Mouse (Mus musculus): ENCODE data around the gene Bcl9l. TPM values are rescaled to one million over a fixed set of nuclear protein-coding genes. Genes with fewer than 3 reads are reported as not detected.

Bcl9l gene
- polyA plus RNA-seq, 1 experiment from 2014 or later = 9.7 TPM

DNA sequence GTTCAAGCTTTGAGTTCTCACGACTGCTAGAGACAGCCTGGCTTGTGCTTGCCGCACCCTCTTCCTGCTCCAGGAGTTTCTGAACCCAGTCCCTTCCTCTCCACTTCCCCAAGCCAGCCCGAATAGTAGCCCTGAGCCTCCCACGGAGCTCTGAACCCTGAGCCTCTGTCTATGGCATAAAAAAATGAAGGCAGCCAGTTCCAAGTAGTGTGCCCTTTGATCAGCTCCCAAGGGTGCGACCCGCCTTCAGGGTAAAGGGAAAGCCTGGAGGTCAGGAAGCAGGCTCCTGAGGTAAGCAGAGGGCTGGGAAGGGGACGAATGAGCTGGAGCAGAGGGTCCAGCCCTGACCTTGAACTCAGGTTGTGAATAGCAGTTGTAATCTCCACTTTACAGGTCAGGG lies 14.4 kb upstream of the Bcl9l start:
- no peak for ATAC-seq
- Histone ChIP-seq H3K4me1 (ENCODE audit: control insufficient read depth, insufficient read depth, low read depth, low read length) (peaks cover 7% of the 10 kb centered on the region), H3K4me3 (ENCODE audit: low read length) (no peak overlapping the region), H3K9ac (ENCODE audit: low read depth, low read length) (no peak overlapping the region), H3K27ac (ENCODE audit: low read depth, low read length) (peak overlapping the region; percentile 4; the same call in 1 of the 2 replicates), H3K4me2 (ENCODE audit: low read length) (no peak overlapping the region), H3K36me3 (ENCODE audit: control insufficient read depth, insufficient read depth, low read length) (no peaks in the 10 kb centered on the region), H3K9me3 (ENCODE audit: control insufficient read depth, low read length) (no peaks in the 10 kb centered on the region), H3K27me3 (replicated peaks; ENCODE audit: control insufficient read depth, insufficient read depth, low read length) (no peaks in the 10 kb centered on the region)
- WGBS = 64% methylated on average over 7 of the region's 7 CpGs

DNA sequence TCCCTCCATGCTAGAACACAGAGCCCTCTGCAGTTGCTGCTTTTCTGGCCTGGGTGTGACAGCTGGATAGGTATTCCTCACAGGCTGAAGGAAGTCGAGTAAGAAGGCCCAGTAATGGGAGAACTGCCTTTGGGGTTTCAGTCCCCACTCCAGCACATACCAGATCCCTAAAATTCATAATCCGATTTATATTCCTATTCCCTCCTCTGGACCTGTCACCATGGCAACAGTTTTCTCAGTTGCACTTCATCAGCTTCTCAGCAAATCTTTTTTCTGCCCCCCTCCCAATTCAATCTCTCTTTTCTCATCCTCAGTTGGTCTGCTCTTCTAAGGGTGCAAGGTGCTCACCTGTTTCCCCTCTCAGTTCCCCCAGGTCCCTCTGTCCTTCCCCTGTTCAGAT lies 13.8 kb upstream of the Bcl9l start:
- Histone ChIP-seq H3K36me3 (ENCODE audit: control insufficient read depth, insufficient read depth, low read length) (no peaks in the 10 kb centered on the region), H3K4me3 (ENCODE audit: low read length) (no peak overlapping the region), H3K27ac (ENCODE audit: low read depth, low read length) (peak overlapping the region; percentile 4; the same call in 1 of the 2 replicates), H3K27me3 (replicated peaks; ENCODE audit: control insufficient read depth, insufficient read depth, low read length) (no peaks in the 10 kb centered on the region), H3K4me1 (ENCODE audit: control insufficient read depth, insufficient read depth, low read depth, low read length) (peaks cover 7% of the 10 kb centered on the region), H3K9me3 (ENCODE audit: control insufficient read depth, low read length) (no peaks in the 10 kb centered on the region), H3K4me2 (ENCODE audit: low read length) (no peak overlapping the region), H3K9ac (ENCODE audit: low read depth, low read length) (0 out of 2 replicates have a peak overlapping the region, but pooled peaks have one; percentile 14)
- 39% methylated on average over 2 of the region's 2 CpGs for WGBS
- peak; percentile 63; the same call in 1 of the 2 replicates for ATAC-seq

DNA sequence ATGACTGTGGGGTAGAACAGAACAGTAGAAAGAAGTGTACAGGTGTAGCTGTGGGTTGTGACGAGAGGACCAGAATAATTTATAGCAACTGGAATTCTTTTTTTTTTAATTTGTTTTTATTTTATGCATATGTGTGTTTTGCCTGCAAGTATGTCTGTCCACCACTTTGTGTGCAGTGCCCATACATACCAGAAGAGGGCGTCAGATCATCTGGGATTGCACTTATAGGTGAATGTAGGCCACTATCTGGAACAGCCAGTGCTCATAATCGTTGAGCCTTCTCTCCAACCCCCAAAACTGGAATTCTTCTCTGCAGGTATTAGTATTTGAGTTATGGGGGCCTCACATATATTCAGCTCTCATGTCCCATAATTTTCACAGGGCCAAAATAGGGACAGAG lies 9.4 kb upstream of the Bcl9l start:
- no peak overlapping the region for H3K9ac ChIP-seq (ENCODE audit: low read depth, low read length)
- no peak overlapping the region for H3K4me3 ChIP-seq (ENCODE audit: low read length)
- WGBS = 60% methylated on average over 3 of the region's 3 CpGs
- no peaks in the 10 kb centered on the region for H3K36me3 ChIP-seq (ENCODE audit: control insufficient read depth, insufficient read depth, low read length)
- no peak overlapping the region for H3K4me2 ChIP-seq (ENCODE audit: low read length)
- ATAC-seq = no peak
- H3K4me1 ChIP-seq (ENCODE audit: control insufficient read depth, insufficient read depth, low read depth, low read length) = peaks cover 17% of the 10 kb centered on the region
- no peaks in the 10 kb centered on the region for H3K9me3 ChIP-seq (ENCODE audit: control insufficient read depth, low read length)
- H3K27me3 ChIP-seq (replicated peaks; ENCODE audit: control insufficient read depth, insufficient read depth, low read length) = no peaks in the 10 kb centered on the region
- no peak overlapping the region for H3K27ac ChIP-seq (ENCODE audit: low read depth, low read length)

DNA sequence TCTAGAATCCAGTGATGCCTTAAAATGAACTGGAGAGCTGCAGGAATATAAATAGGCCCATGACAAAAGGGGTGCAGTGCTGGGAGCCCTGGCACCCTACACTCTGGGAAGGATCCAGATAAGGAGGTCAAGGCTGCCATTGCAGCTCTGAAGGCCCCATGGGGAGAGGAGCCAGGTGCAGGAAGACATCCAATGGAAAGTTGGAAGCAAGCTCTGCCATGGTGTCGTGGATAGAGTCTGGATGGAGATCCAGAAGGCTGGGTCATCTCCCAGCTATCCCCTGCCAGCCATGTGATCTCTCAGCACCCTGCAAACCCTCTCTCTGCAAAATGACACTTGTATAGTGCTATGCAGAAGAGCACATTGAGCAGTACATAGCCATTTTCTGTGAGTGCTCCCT lies 8.3 kb upstream of the Bcl9l start:
- no peak overlapping the region for H3K4me2 ChIP-seq (ENCODE audit: low read length)
- no peaks in the 10 kb centered on the region for H3K36me3 ChIP-seq (ENCODE audit: control insufficient read depth, insufficient read depth, low read length)
- no peak overlapping the region for H3K27ac ChIP-seq (ENCODE audit: low read depth, low read length)
- WGBS = 43% methylated on average over 1 of the region's 1 CpGs
- no peaks in the 10 kb centered on the region for H3K9me3 ChIP-seq (ENCODE audit: control insufficient read depth, low read length)
- H3K27me3 ChIP-seq (replicated peaks; ENCODE audit: control insufficient read depth, insufficient read depth, low read length) = no peaks in the 10 kb centered on the region
- H3K4me1 ChIP-seq (ENCODE audit: control insufficient read depth, insufficient read depth, low read depth, low read length) = peaks cover 10% of the 10 kb centered on the region
- H3K9ac ChIP-seq (ENCODE audit: low read depth, low read length) = no peak overlapping the region
- no peak overlapping the region for H3K4me3 ChIP-seq (ENCODE audit: low read length)
- ATAC-seq = no peak

DNA sequence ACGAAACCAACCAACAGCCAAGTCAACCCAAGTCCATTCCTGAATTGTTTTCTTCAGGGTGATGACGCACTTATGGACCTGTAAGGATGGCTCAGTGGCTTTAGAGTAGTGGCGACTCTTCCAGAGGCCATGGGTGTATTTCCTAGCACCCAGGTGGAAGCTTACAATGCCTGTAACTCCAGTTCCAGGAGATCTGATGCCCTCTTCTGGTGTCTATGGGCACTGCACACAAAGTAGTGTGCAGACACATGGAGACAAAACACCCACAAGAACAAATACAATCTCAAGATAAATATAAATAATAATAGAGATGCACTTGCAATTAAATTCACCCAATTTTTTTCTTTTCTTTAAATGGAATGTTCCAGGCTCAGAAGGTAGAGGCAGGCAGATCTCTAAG lies 6.7 kb upstream of the Bcl9l start:
- Histone ChIP-seq H3K27ac (ENCODE audit: low read depth, low read length) (no peak overlapping the region), H3K9ac (ENCODE audit: low read depth, low read length) (no peak overlapping the region), H3K4me3 (ENCODE audit: low read length) (no peak overlapping the region), H3K36me3 (ENCODE audit: control insufficient read depth, insufficient read depth, low read length) (no peaks in the 10 kb centered on the region), H3K4me1 (ENCODE audit: control insufficient read depth, insufficient read depth, low read depth, low read length) (peaks cover 17% of the 10 kb centered on the region), H3K9me3 (ENCODE audit: control insufficient read depth, low read length) (no peaks in the 10 kb centered on the region), H3K27me3 (replicated peaks; ENCODE audit: control insufficient read depth, insufficient read depth, low read length) (no peaks in the 10 kb centered on the region), H3K4me2 (ENCODE audit: low read length) (no peak overlapping the region)
- no peak for ATAC-seq
- 98% methylated on average over 3 of the region's 3 CpGs for WGBS

DNA sequence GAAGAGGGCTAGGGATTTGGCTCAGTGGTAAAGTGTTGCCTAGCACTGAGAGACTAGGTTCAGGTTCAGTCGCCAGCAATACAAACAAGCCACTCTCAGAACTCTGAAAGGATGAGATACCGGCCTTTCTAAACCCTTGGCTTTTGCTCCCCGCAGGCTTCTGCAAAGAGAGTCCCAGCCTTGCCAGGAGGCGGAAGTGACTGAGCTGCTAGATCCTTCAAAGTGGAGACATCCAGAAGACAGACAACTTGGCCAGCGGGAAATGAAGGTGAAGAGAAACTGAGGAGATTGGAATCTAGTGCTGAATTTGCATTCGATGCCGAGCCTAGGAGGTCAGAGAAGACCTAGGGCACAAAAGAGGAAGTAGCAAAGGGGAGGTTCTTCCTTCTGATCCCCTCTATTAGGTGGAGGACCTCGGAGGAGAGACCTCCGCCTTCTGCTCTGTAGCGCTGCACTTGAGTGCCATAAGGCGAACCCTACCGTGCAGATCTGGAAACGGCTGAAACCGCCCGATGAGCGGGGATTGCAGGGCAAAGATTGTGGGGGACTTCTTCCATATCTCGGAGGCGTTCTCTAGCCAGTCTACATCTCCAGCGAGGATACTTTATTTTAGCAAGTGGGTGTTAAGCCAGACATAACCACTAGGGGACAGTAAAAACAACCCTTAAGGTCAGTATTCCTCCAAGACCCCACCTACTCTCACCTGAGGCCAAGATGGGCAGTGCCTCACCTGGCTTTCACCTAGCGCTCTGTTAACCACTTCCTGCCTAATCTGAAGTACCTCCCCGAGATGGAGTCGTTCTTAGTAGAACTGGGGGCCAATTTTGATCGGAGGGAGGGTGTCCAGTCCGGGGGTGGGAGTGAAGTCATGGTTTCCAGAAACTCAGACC lies 5.0 kb upstream of the Bcl9l start:
- ATAC-seq = no peak
- H3K27me3 ChIP-seq (replicated peaks; ENCODE audit: control insufficient read depth, insufficient read depth, low read length) = no peaks in the 10 kb centered on the region

DNA sequence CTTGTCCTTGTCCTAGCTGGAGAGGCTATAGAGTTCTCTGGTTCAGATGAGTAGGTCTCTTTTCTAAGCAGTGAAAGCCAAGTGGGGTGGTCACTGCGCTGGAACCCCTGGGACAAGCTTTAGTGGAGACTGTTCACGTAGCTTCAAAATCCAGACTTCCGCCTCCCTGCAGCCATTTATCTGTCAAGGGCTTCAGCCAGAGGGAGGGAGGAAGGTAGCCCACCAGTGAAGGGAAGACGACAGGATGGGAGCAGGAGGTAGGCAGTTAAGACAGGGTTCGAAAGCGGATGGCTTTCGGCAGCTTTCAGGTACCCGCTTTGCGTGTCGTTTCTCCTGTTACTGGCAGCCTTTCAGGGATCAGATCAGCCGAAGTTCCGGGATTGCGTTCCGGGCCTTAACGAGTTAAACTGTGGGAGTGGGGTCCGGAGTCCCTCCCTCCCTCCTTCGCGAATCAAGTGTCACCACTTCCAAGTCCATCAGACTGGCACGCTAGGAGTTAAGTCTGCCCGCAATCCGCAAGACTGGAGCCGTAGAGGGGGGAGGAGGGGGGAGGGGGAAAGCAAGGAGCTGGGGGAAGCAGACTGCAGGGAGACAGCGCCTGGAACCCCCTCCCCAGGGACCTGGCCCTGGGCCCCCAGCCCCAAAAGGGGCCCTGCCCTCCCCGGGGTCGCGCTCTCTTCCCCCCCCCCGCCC lies 4.2 kb upstream of the Bcl9l start:
- ATAC-seq = peak; percentile 64
- Histone ChIP-seq H3K9me3 (ENCODE audit: control insufficient read depth, low read length) (no peaks in the 10 kb centered on the region), H3K27ac (ENCODE audit: low read depth, low read length) (peak overlapping the region; percentile 98), H3K9ac (ENCODE audit: low read depth, low read length) (peak overlapping the region; percentile 90), H3K27me3 (replicated peaks; ENCODE audit: control insufficient read depth, insufficient read depth, low read length) (no peaks in the 10 kb centered on the region), H3K4me3 (ENCODE audit: low read length) (peak overlapping the region; percentile 65), H3K4me1 (ENCODE audit: control insufficient read depth, insufficient read depth, low read depth, low read length) (peaks cover 17% of the 10 kb centered on the region), H3K4me2 (ENCODE audit: low read length) (peak overlapping the region; percentile 96), H3K36me3 (ENCODE audit: control insufficient read depth, insufficient read depth, low read length) (no peaks in the 10 kb centered on the region)
- WGBS = 0% methylated on average over 22 of the region's 27 CpGs

More for the DNA sequence above, 5.0 kb upstream of the Bcl9l start:
- H3K4me1 ChIP-seq (ENCODE audit: control insufficient read depth, insufficient read depth, low read depth, low read length) = peaks cover 17% of the 10 kb centered on the region
- 5% methylated on average over 24 of the region's 24 CpGs for WGBS
- peak overlapping the region; percentile 96 for H3K4me2 ChIP-seq (ENCODE audit: low read length)
- H3K9me3 ChIP-seq (ENCODE audit: control insufficient read depth, low read length) = no peaks in the 10 kb centered on the region
- peak overlapping the region; percentile 65 for H3K4me3 ChIP-seq (ENCODE audit: low read length)
- H3K36me3 ChIP-seq (ENCODE audit: control insufficient read depth, insufficient read depth, low read length) = no peaks in the 10 kb centered on the region
- peak overlapping the region; percentile 98 for H3K27ac ChIP-seq (ENCODE audit: low read depth, low read length)
- peak overlapping the region; percentile 90 for H3K9ac ChIP-seq (ENCODE audit: low read depth, low read length)

DNA sequence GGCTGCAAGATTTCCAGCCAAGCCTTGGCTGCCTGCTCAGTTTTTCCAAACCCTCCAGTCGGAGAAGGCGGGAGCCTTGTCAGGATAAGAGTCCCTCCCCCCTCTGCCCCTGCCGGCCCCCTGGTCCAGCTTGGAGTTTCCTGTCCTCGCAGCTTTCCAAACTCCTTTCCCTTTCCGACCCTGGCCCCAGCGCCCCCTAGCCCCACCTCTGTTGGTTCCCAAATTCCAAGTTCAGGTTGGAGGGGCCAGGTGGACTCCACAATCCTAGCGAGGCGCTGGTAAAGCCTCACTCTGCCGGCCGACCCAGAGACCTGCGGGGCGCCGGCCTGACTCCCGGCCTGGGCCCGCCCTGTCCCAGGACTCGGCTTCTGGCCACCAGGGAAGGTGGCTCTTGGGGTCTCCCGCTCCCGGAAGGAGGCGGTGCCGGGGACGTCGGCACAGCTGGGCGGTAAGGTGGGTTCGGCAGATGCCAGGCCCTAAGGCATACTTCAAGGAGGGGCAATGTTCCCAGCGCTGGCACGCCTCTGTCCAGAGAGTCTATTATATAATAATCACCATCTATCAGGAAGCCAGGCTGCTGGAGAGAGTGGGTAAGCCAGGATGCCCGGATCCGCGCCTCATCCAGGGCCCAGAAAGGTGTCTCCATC lies 3.5 kb upstream of the Bcl9l start:
- WGBS = under 1% methylated on average over 29 of the region's 29 CpGs
- Histone ChIP-seq H3K27ac (ENCODE audit: low read depth, low read length) (peak overlapping the region; percentile 98), H3K36me3 (ENCODE audit: control insufficient read depth, insufficient read depth, low read length) (no peaks in the 10 kb centered on the region), H3K9ac (ENCODE audit: low read depth, low read length) (peak overlapping the region; percentile 90), H3K4me3 (ENCODE audit: low read length) (peak overlapping the region; percentile 65), H3K9me3 (ENCODE audit: control insufficient read depth, low read length) (no peaks in the 10 kb centered on the region), H3K4me2 (ENCODE audit: low read length) (peak overlapping the region; percentile 96), H3K27me3 (replicated peaks; ENCODE audit: control insufficient read depth, insufficient read depth, low read length) (no peaks in the 10 kb centered on the region), H3K4me1 (ENCODE audit: control insufficient read depth, insufficient read depth, low read depth, low read length) (peaks cover 20% of the 10 kb centered on the region)
- ATAC-seq = peak; percentile 63
